In genomic region chr6:6955395-6955763, GRCm38 (mm10) we compare ENCODE assay signal across 8 mouse cellular contexts. TPM values are rescaled to one million over a fixed set of nuclear protein-coding genes. Genes with fewer than 3 reads are reported as not detected.
DNase-seq lines count a peak whose midpoint lies in the region; ATAC-seq and TF ChIP-seq lines count a peak whose summit lies in the region.

No protein-coding gene starts in this region.

- no peaks in the 10 kb centered on the region for H3K9me3 ChIP-seq in neural tube, embryonic 11.5 days (ENCODE audit: control insufficient read depth, low read length)
- H3K9me3 ChIP-seq in limb, embryonic 12.5 days: no peaks in the 10 kb centered on the region

- TF ChIP-seq CTCF in olfactory bulb, adult 2 months (IDR thresholded peaks at IDR 0.05; ENCODE audit: insufficient read depth, low read depth, low read length): no peak

- no peak for DNase-seq in neural tube, embryonic 11.5 days (ENCODE audit: low spot score)
- no peak for DNase-seq in neural tube, embryonic 10.5 days (ENCODE audit: extremely low spot score, low spot score)
- DNase-seq in c-Kit-positive CD71-positive TER-119-positive erythroid progenitor cells, embryonic 14.5 days (ENCODE audit: low spot score): no peak
- no peak for DNase-seq in gastrocnemius, postnatal 10 days
- no peak for DNase-seq in adrenal gland, postnatal 36 days

- no peaks in the 10 kb centered on the region for H3K36me3 ChIP-seq in neural tube, embryonic 11.5 days (ENCODE audit: control insufficient read depth, insufficient read depth, low read length)
- no peaks in the 10 kb centered on the region for H3K36me3 ChIP-seq in limb, embryonic 12.5 days

- no peaks in the 10 kb centered on the region for H3K27me3 ChIP-seq in neural tube, embryonic 11.5 days (ENCODE audit: control insufficient read depth, insufficient read depth, low read length)
- H3K27me3 ChIP-seq in limb, embryonic 12.5 days: no peaks in the 10 kb centered on the region

- no peak for TF ChIP-seq POLR2A in olfactory bulb, adult 2 months (IDR thresholded peaks at IDR 0.05; ENCODE audit: insufficient read depth, low read depth, low read length)

- no peak overlapping the region for H3K27ac ChIP-seq in neural tube, embryonic 11.5 days (ENCODE audit: low read depth, low read length)
- H3K27ac ChIP-seq in limb, embryonic 12.5 days: peak overlapping the region; percentile 46; the same call in 1 of the 2 replicates
- H3K27ac ChIP-seq in olfactory bulb, adult 2 months (ENCODE audit: insufficient read depth, low read depth, low read length): no peak overlapping the region

- peak overlapping the region; percentile 29 for H3K4me2 ChIP-seq in neural tube, embryonic 11.5 days (ENCODE audit: low read depth)
- peak overlapping the region; percentile 75 for H3K4me2 ChIP-seq in limb, embryonic 12.5 days

- no peak overlapping the region for H3K9ac ChIP-seq in neural tube, embryonic 11.5 days (ENCODE audit: low read length)
- no peak overlapping the region for H3K9ac ChIP-seq in limb, embryonic 12.5 days (replicated peaks)

- peak overlapping the region; percentile 62 for H3K4me3 ChIP-seq in neural tube, embryonic 11.5 days (ENCODE audit: low read depth, low read length)
- H3K4me3 ChIP-seq in limb, embryonic 12.5 days (replicated peaks): peak overlapping the region; percentile 68
- H3K4me3 ChIP-seq in olfactory bulb, adult 2 months (ENCODE audit: insufficient read depth, low read depth, low read length): peak overlapping the region; percentile 39

- H3K4me1 ChIP-seq in neural tube, embryonic 11.5 days (ENCODE audit: control insufficient read depth, insufficient read depth, low read length): no peaks in the 10 kb centered on the region
- H3K4me1 ChIP-seq in limb, embryonic 12.5 days (replicated peaks): peaks cover 5% of the 10 kb centered on the region; the same call in 1 of the 2 replicates
- peaks cover 2% of the 10 kb centered on the region; the same call in 1 of the 2 replicates for H3K4me1 ChIP-seq in olfactory bulb, adult 2 months (ENCODE audit: control insufficient read depth, insufficient read depth, low read length)

- ATAC-seq in neural tube, embryonic 11.5 days (ENCODE audit: insufficient read depth, low FRiP score, low TSS enrichment): peak; percentile 36
- ATAC-seq in erythroid progenitor cell, adult 5-6 weeks (replicated peaks; ENCODE audit: low FRiP score, poor library complexity, severe bottlenecking): peak; percentile 31; the same call in 1 of the 2 replicates
- peak; percentile 22; the same call in 1 of the 2 replicates for ATAC-seq in limb, embryonic 12.5 days (ENCODE audit: insufficient number of reproducible peaks, insufficient read depth, low FRiP score, low TSS enrichment, low read depth)

- 43% methylated on average over 6 of the region's 6 CpGs for WGBS in neural tube, embryonic 11.5 days
- WGBS in limb, embryonic 12.5 days: 41% methylated on average over 6 of the region's 6 CpGs
- 24% methylated on average over 6 of the region's 6 CpGs for WGBS in olfactory bulb, adult 2 months

RNA-seq across cellular contexts. Expression of gene Sdhaf3, which starts 0.4 kb away (rescaled TPM):
- polyA plus RNA-seq in neural tube, embryonic 11.5 days (2014; fragmentation: Nextera tagmentation; extraction: Ambion mirVana): 7.1 and 7.6 TPM in 2 replicates
- total RNA-seq in erythroid progenitor cell, adult 5-6 weeks (2015; ENCODE audit: low replicate concordance): 0.72 and 0.84 TPM in 2 replicates
- 0.39 and 0.68 TPM in 2 replicates for total RNA-seq in erythroid progenitor cell, adult 5-6 weeks (2017; ENCODE audit: low replicate concordance)
- polyA plus RNA-seq in limb, embryonic 12.5 days (2016; fragmentation: Nextera tagmentation; extraction: Ambion mirVana): 7.3 and 8.1 TPM in 2 replicates
- polyA plus RNA-seq in olfactory bulb, adult 2 months (2012; ENCODE audit: insufficient read depth, insufficient read length, low replicate concordance, missing spikeins): not detected in 2 replicates
- 1 to 10 TPM; 3.7 TPM for total RNA-seq in gastrocnemius, postnatal 10 days (2021)
- 1 to 10 TPM; 4.5 to 6.2 TPM for total RNA-seq in adrenal gland, postnatal 36 days (2021)
